Mouse (Mus musculus) frontal cortex, postnatal 36 days (tissue): Measurements from ENCODE around the gene Trim28.
"Not testable (repeated sequence)": the region's sequence is repeated elsewhere in the genome, so short reads cannot be mapped to it uniquely, and the experiment has no call there.

Experiments used
- DNase-seq, 2 experiments: peaks; one replicate each; pipeline ENCODE4 v3.0.0; 2022; ENCODE audit warnings: low spot score in 2 of 2

The Trim28 gene

GRCm38 (mm10) chr7:13063399-13063798, 64.5 kb downstream of the Trim28 start:
- DNase-seq: not testable (repeated sequence)

- no peak for DNase-seq
These were observed 73.4 kb downstream of the Trim28 start for GRCm38 (mm10) chr7:13072293-13072692.
